Mouse (Mus musculus): ENCODE results near the gene Cabp2. TPM values are rescaled to one million over a fixed set of nuclear protein-coding genes. Genes with fewer than 3 reads are reported as not detected.
"Not testable (repeated sequence)": the region's sequence is repeated elsewhere in the genome, so short reads cannot be mapped to it uniquely, and the experiment has no call there.

Gene Cabp2
- polyA plus RNA-seq, 1 experiment from 2014 or later = not detected

GRCm38 (mm10) chr19:4055216-4055946, 26.0 kb upstream of the Cabp2 start:
- no peaks in the 10 kb centered on the region for H3K27me3 ChIP-seq
- DNase-seq (ENCODE audit: low read depth, low spot score) (no peak), ATAC-seq (no peak)
- TF ChIP-seq CTCF (IDR thresholded peaks at IDR 0.05) = no peak
- ChIA-PET POLR2A (interaction anchor here (0.7 to 2.8 kb wide), 2 partner anchors 9 to 357 kb away, joined by 3 to 21 read pairs; partner anchors contain the start of gene Gstp2), CTCF (interaction anchor here (2.0 to 3.3 kb wide), 2 partner anchors 29 to 35 kb away, joined by 7 to 12 read pairs; no protein-coding TSS in a partner anchor)
- in situ Hi-C loops (cut with MboI; ENCODE audit: low pct_unique_long_range_greater_than_20kb) = no loop called here

- ATAC-seq = no peak
- ChIA-PET POLR2A (interaction anchor here (0.6 to 2.8 kb wide), 3 partner anchors 9 to 357 kb away, joined by 3 to 21 read pairs (median 5); partner anchors contain the start of gene Gstp2), CTCF (interaction anchor here (1.3 to 3.3 kb wide), 3 partner anchors 28 to 109 kb away, joined by 3 to 12 read pairs (median 7); no protein-coding TSS in a partner anchor)
- DNase-seq (ENCODE audit: low read depth, low spot score) = no peak
- no peaks in the 10 kb centered on the region for H3K27me3 ChIP-seq
- no peak for TF ChIP-seq CTCF (IDR thresholded peaks at IDR 0.05)
- in situ Hi-C loops (cut with MboI; ENCODE audit: low pct_unique_long_range_greater_than_20kb) = no loop called here
Observed at GRCm38 (mm10) chr19:4055947-4056693, 25.3 kb upstream of the Cabp2 start.

- no peak for DNase-seq (ENCODE audit: low read depth, low spot score)
- POLR2A ChIA-PET = interaction anchor here (0.6 to 2.8 kb wide), 4 partner anchors 10 to 133 kb away, joined by 3 to 21 read pairs (median 4); partner anchors contain the start of gene Gstp2
- no peak for ATAC-seq
- TF ChIP-seq CTCF (IDR thresholded peaks at IDR 0.05) = no peak
- in situ Hi-C loops (cut with MboI; ENCODE audit: low pct_unique_long_range_greater_than_20kb) = no loop called here
- no peaks in the 10 kb centered on the region for H3K27me3 ChIP-seq
- CTCF ChIA-PET = interaction anchor here (1.3 to 3.3 kb wide), 3 partner anchors 11 to 110 kb away, joined by 3 to 12 read pairs (median 4); partner anchors contain the start of gene Gstp2
Observed at GRCm38 (mm10) chr19:4056727-4057126, 24.7 kb upstream of the Cabp2 start.

DNA sequence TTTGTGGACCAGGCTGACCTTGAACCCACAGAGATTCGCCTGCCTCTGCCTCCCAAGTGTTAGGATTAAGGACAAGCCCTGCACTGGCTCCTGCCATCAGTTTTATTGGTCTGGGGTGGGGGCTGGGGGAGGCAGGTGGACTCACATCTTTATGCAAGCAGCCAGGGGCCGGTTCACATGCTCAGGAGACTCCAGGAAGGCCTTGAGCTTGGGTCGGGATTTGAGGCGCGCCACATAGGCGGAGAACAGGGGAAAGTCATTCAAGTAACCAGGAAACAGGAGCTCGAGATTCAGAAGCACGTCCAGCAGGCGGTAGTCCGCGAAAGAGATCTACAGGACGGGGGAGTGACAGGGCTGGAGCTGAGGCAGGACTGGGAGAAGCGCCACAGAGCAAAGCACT, 24.0 kb upstream of the Cabp2 start:
- no peak for DNase-seq (ENCODE audit: low read depth, low spot score)
- no peak for ATAC-seq
- ChIA-PET POLR2A (interaction anchor here (0.6 to 2.8 kb wide), 2 partner anchors 11 to 84 kb away, joined by 3 to 21 read pairs; partner anchors contain the start of gene Gstp2), CTCF (interaction anchor here (1.3 to 1.6 kb wide), 3 partner anchors 9 to 110 kb away, joined by 3 to 4 read pairs (median 3); partner anchors contain the start of gene Gstp2)
- in situ Hi-C loops (cut with MboI; ENCODE audit: low pct_unique_long_range_greater_than_20kb) = no loop called here
- TF ChIP-seq CTCF (IDR thresholded peaks at IDR 0.05) = no peak
- H3K27me3 ChIP-seq = no peaks in the 10 kb centered on the region

- no peak for TF ChIP-seq CTCF (IDR thresholded peaks at IDR 0.05)
- DNase-seq (ENCODE audit: low read depth, low spot score) (no peak), ATAC-seq (no peak)
- in situ Hi-C loops (cut with MboI; ENCODE audit: low pct_unique_long_range_greater_than_20kb) = no loop called here
- CTCF ChIA-PET = interaction anchor here (1.3 to 1.6 kb wide), 2 partner anchors 10 to 12 kb away, joined by 3 to 4 read pairs; partner anchors contain the start of gene Gstp2
- POLR2A ChIA-PET = interaction anchor here (2.8 kb wide), 1 partner anchor 11 kb away, joined by 21 read pairs; the partner anchor contains the start of gene Gstp2
- H3K27me3 ChIP-seq = no peaks in the 10 kb centered on the region
Observed at GRCm38 (mm10) chr19:4057962-4058361, 23.4 kb upstream of the Cabp2 start.

DNA sequence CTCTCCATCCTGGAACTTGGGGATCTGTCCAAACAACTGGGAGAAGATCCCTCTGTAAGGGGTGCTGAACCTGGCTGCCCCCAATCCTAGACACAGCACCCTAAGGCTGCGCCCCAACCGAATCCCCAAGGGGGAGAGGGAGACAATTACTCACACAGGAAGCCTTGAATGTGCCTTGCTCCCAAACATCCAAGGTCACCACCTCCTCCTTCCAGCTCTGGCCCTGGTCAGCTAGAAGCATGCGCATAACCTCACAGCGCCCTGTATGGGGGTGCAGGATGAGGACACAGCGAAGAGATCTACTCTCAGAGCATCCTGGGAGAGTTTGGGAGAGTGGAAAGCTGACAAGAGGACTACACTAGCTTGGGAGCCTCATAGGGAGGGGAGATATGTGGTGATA, 22.8 kb upstream of the Cabp2 start:
- in situ Hi-C loops (cut with MboI; ENCODE audit: low pct_unique_long_range_greater_than_20kb) = no loop called here
- no peak for ATAC-seq
- ChIA-PET CTCF (interaction anchor here (1.3 kb wide), 1 partner anchor 10 kb away, joined by 3 read pairs; no protein-coding TSS in a partner anchor), POLR2A (no interaction called here)
- no peaks in the 10 kb centered on the region for H3K27me3 ChIP-seq
- TF ChIP-seq CTCF (IDR thresholded peaks at IDR 0.05) = no peak
- no peak for DNase-seq (ENCODE audit: low read depth, low spot score)

DNA sequence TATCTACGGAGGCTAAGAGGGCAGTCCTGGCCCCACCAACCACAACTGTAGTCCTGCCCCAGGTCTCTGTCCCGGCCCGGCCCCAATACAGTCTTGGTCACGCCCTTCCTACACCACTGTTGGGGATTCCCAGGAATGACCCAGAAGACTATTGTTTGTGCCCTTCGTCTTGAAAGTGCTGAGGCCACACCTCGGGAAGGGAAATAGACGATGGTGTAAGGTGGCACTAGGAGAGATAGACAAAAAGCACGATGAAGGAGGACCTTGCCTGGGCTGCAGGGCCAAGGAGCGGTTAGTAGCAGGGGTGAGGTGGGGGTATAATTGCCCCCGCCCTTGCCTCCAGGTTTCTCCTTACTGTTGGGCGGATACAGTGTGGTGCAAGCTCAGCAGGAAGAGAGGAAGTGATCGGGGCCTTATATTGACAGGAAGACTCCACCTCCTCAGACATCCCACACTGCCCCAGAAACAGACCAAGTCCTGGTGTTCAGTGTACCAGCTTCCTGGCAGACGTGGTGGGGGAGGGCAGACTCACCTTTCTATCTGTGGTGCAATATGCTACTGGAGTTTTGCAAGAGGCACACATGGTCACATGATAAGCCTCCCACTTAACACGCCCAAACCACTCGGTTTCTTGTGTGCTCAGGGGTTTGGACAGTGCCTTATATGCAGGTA, 22.2 kb upstream of the Cabp2 start, which contains the start of gene Gstp3:
Gstp3 (minus strand) TSS at position 501 of the 672 bp plus-strand sequence.
- no peaks in the 10 kb centered on the region for H3K27me3 ChIP-seq
- no peak for ATAC-seq
- TF ChIP-seq CTCF (IDR thresholded peaks at IDR 0.05) = no peak
- ChIA-PET POLR2A (no interaction called here), CTCF (no interaction called here)
- no peak for DNase-seq (ENCODE audit: low read depth, low spot score)
- in situ Hi-C loops (cut with MboI; ENCODE audit: low pct_unique_long_range_greater_than_20kb) = no loop called here

- in situ Hi-C loops (cut with MboI; ENCODE audit: low pct_unique_long_range_greater_than_20kb); DNase-seq (ENCODE audit: low read depth, low spot score); ATAC-seq; H3K27me3 ChIP-seq: not testable (repeated sequence)
- POLR2A ChIA-PET = interaction anchor here (0.7 kb wide), 1 partner anchor 17 kb away, joined by 3 read pairs; no protein-coding TSS in a partner anchor
- CTCF ChIA-PET = interaction anchor here (1.2 kb wide), 1 partner anchor 8 kb away, joined by 4 read pairs; no protein-coding TSS in a partner anchor
Observed at GRCm38 (mm10) chr19:4060044-4060898, 21.1 kb upstream of the Cabp2 start.

DNA sequence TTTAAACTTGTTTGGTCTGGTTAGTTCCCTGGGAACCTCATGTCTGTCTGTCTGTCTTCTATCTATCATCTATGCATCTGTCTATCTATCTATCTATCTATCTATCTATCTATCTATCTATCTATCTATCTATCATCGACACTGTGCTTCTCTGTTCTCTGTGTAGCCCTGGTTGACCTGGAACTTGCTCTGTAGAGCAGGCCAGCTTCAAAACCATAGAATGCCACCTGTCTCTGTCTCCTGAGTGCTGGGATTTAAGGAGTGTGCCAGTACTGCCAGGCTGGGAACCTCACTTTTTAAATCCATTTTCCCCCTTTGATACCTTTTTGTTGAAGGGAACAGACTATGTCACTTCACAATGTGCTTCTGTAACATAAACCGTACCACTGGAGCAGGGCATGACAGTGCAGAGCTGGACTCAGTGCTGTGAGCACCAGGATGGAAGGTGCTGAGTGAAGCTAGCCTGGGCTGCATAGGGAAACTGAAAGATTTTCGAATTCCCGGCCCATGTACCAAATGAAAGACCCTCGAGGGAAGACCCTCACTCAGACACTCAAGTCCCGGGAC, 20.4 kb upstream of the Cabp2 start:
- H3K27me3 ChIP-seq = no peaks in the 10 kb centered on the region
- ChIA-PET POLR2A (interaction anchor here (0.7 kb wide), 1 partner anchor 17 kb away, joined by 3 read pairs; no protein-coding TSS in a partner anchor), CTCF (interaction anchor here (1.2 kb wide), 1 partner anchor 8 kb away, joined by 4 read pairs; no protein-coding TSS in a partner anchor)
- in situ Hi-C loops (cut with MboI; ENCODE audit: low pct_unique_long_range_greater_than_20kb) = no loop called here
- TF ChIP-seq CTCF (IDR thresholded peaks at IDR 0.05) = no peak
- DNase-seq (ENCODE audit: low read depth, low spot score) = no peak
- ATAC-seq = no peak

DNA sequence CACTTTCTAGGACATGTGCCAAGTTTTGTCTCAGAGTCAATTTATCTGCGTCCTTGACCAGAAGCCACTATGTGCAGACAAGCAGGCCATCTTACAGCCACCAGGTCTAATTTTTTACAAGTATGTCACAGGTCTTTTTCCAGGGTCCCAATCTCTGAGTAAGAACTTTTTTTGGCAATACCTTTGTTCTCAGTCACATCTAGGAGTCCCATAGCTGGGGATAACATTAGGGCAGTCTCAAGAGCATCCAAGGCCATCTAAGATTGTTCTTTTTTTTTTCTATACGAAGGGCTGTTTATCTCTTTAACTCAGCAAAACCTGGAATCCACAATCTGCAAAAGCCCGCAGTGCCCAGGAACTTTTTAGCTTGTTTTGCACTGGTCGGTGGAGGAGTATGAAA, 18.0 kb upstream of the Cabp2 start:
- POLR2A ChIA-PET = not testable (repeated sequence)

DNA sequence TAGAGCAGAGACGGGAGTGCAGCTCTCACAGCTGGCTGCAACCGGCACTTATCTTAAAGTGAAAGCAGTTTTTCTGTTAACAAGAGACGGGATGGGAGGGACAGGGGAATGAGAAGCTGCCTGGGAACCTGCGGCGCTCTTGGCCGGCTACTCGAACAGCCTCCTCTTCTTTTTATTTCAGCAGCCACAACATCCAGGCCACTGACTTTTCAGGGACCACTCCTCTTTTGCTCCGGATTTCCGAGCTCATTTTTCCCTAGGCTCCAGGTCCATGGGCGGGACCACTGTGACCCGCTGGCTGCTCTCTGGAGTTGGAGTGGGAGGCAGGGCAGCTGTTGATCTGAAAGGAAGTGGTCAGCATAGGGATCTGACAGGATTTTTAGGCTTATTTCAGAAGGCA, 16.9 kb upstream of the Cabp2 start:
- H3K27me3 ChIP-seq; POLR2A ChIA-PET; in situ Hi-C loops (cut with MboI; ENCODE audit: low pct_unique_long_range_greater_than_20kb); DNase-seq (ENCODE audit: low read depth, low spot score); ATAC-seq: not testable (repeated sequence)
- CTCF ChIA-PET = interaction anchor here (1.4 kb wide), 1 partner anchor 12 kb away, joined by 3 read pairs; no protein-coding TSS in a partner anchor

More for the DNA sequence above, 18.0 kb upstream of the Cabp2 start:
- ATAC-seq; DNase-seq (ENCODE audit: low read depth, low spot score); in situ Hi-C loops (cut with MboI; ENCODE audit: low pct_unique_long_range_greater_than_20kb); H3K27me3 ChIP-seq: not testable (repeated sequence)
- CTCF ChIA-PET = interaction anchor here (1.4 kb wide), 1 partner anchor 11 kb away, joined by 3 read pairs; no protein-coding TSS in a partner anchor
